ENCODE assay signal across 23 mouse cellular contexts in genomic region chr2:110319949-110320348, GRCm38 (mm10). TPM values are rescaled to one million over a fixed set of nuclear protein-coding genes. Genes with fewer than 3 reads are reported as not detected.
A peak's percentile ranks its signal among the peaks of the same experiment; 100 is the strongest.
DNase-seq lines count a peak whose midpoint lies in the region; ATAC-seq and TF ChIP-seq lines count a peak whose summit lies in the region.
"Had no signal": no experiment of that assay in that cellular context is flagged by ENCODE, and none has a peak within 500 bp of the region (broad histone marks: within the 10 kb centered on the region; RNA-seq: fewer than 3 reads in every experiment).

No protein-coding gene starts in this region.

- no peak for ATAC-seq in embryonic facial prominence, embryonic 14.5 days (ENCODE audit: low read depth)
- no peak for ATAC-seq in lung, postnatal 0 days

- WGBS in embryonic facial prominence, embryonic 14.5 days: 42% methylated on average over 4 of the region's 4 CpGs
- 69% methylated on average over 4 of the region's 4 CpGs for WGBS in embryonic facial prominence, embryonic 10.5 days
- WGBS in lung, postnatal 0 days: 58% methylated on average over 4 of the region's 4 CpGs

- H3K4me2 ChIP-seq in embryonic facial prominence, embryonic 14.5 days (ENCODE audit: low read depth, low read length): no peak overlapping the region
- no peak overlapping the region for H3K4me2 ChIP-seq in lung, postnatal 0 days (replicated peaks; ENCODE audit: low read depth, low read length)
- H3K4me2 ChIP-seq: forebrain, embryonic 12.5 days; hindbrain, embryonic 15.5 days; liver, embryonic 13.5 days; lung, embryonic 14.5 days; midbrain, embryonic 11.5 days had no signal

- H3K27me3 ChIP-seq in embryonic facial prominence, embryonic 14.5 days (replicated peaks; ENCODE audit: control insufficient read depth, insufficient read depth, low read length): no peaks in the 10 kb centered on the region
- no peaks in the 10 kb centered on the region for H3K27me3 ChIP-seq in embryonic facial prominence, embryonic 10.5 days (replicated peaks; ENCODE audit: low read depth, poor library complexity, severe bottlenecking)
- H3K27me3 ChIP-seq in lung, postnatal 0 days (replicated peaks; ENCODE audit: insufficient read depth, low read length): no peaks in the 10 kb centered on the region
- H3K27me3 ChIP-seq: forebrain, embryonic 12.5 days; hindbrain, embryonic 15.5 days; liver, embryonic 13.5 days had no signal

- no peak overlapping the region for H3K4me3 ChIP-seq in embryonic facial prominence, embryonic 14.5 days (ENCODE audit: low read depth, low read length)
- no peak overlapping the region for H3K4me3 ChIP-seq in embryonic facial prominence, embryonic 10.5 days
- no peak overlapping the region for H3K4me3 ChIP-seq in lung, postnatal 0 days (ENCODE audit: low read depth, low read length)
- H3K4me3 ChIP-seq: forebrain, embryonic 12.5 days; hindbrain, embryonic 15.5 days; liver, embryonic 13.5 days had no signal

- no peaks in the 10 kb centered on the region for H3K9me3 ChIP-seq in embryonic facial prominence, embryonic 14.5 days (ENCODE audit: control insufficient read depth, low read length)
- H3K9me3 ChIP-seq in embryonic facial prominence, embryonic 10.5 days: no peaks in the 10 kb centered on the region
- no peaks in the 10 kb centered on the region for H3K9me3 ChIP-seq in lung, postnatal 0 days (ENCODE audit: low read length)
- H3K9me3 ChIP-seq: forebrain, embryonic 12.5 days; hindbrain, embryonic 15.5 days; liver, embryonic 13.5 days had no signal

- DNase-seq in embryonic facial prominence, embryonic 14.5 days (ENCODE audit: low spot score): peak; percentile 81
- DNase-seq in embryonic facial prominence, embryonic 10.5 days (ENCODE audit: low spot score): no peak
- DNase-seq in heart, adult 8-10 months (ENCODE audit: low spot score): peak; percentile 65
- DNase-seq in heart, postnatal 4 days: no peak
- DNase-seq in lung, postnatal 0 days (ENCODE audit: low spot score): peak; percentile 26
- DNase-seq in lung, adult 18-20 months: no peak
- no peak for DNase-seq in neural tube, embryonic 10.5 days (ENCODE audit: extremely low spot score, low spot score)
- DNase-seq: cerebellum, adult 11-12 months; cerebellum, postnatal 10 days; gastrocnemius, postnatal 10 days; kidney, adult 8-10 months; kidney, postnatal 14 days; liver, embryonic 13.5 days; lung, embryonic 14.5 days; thymus, adult 2 months; thymus, postnatal 4 days had no signal

- no peak for TF ChIP-seq CTCF in lung, postnatal 0 days (IDR thresholded peaks at IDR 0.05)

- peaks cover 7% of the 10 kb centered on the region for H3K4me1 ChIP-seq in embryonic facial prominence, embryonic 14.5 days (ENCODE audit: control insufficient read depth, insufficient read depth, low read length)
- H3K4me1 ChIP-seq in embryonic facial prominence, embryonic 10.5 days: no peaks in the 10 kb centered on the region
- H3K4me1 ChIP-seq in lung, postnatal 0 days (ENCODE audit: insufficient read depth, low read depth, low read length): no peaks in the 10 kb centered on the region
- H3K4me1 ChIP-seq: forebrain, embryonic 12.5 days; hindbrain, embryonic 15.5 days; liver, embryonic 13.5 days had no signal

- no peak overlapping the region for H3K9ac ChIP-seq in embryonic facial prominence, embryonic 14.5 days (ENCODE audit: low read depth, low read length)
- H3K9ac ChIP-seq in lung, postnatal 0 days (replicated peaks; ENCODE audit: low read depth): no peak overlapping the region
- H3K9ac ChIP-seq: forebrain, embryonic 12.5 days; hindbrain, embryonic 15.5 days; liver, embryonic 13.5 days; lung, embryonic 14.5 days had no signal

- peak overlapping the region; percentile 39; the same call in 1 of the 2 replicates for H3K27ac ChIP-seq in embryonic facial prominence, embryonic 14.5 days (replicated peaks; ENCODE audit: low read depth, low read length)
- H3K27ac ChIP-seq in embryonic facial prominence, embryonic 10.5 days (replicated peaks): no peak overlapping the region
- no peak overlapping the region for H3K27ac ChIP-seq in lung, postnatal 0 days (ENCODE audit: low read length)
- H3K27ac ChIP-seq: forebrain, embryonic 12.5 days; hindbrain, embryonic 15.5 days; liver, embryonic 13.5 days had no signal

- H3K36me3 ChIP-seq in embryonic facial prominence, embryonic 14.5 days (ENCODE audit: control insufficient read depth, insufficient read depth, low read length): no peaks in the 10 kb centered on the region
- H3K36me3 ChIP-seq in embryonic facial prominence, embryonic 10.5 days (replicated peaks): no peaks in the 10 kb centered on the region
- no peaks in the 10 kb centered on the region for H3K36me3 ChIP-seq in lung, postnatal 0 days (ENCODE audit: insufficient read depth, low read length)
- H3K36me3 ChIP-seq: forebrain, embryonic 12.5 days; hindbrain, embryonic 15.5 days; liver, embryonic 13.5 days had no signal

- TF ChIP-seq EP300 in lung, postnatal 0 days (IDR thresholded peaks at IDR 0.05): no peak

RNA-seq across cellular contexts. Expression of gene Bbox1, which starts 5.6 kb away (rescaled TPM):
- polyA plus RNA-seq in embryonic facial prominence, embryonic 14.5 days (2014; fragmentation: Nextera tagmentation; extraction: Ambion mirVana): 0.92 and 1.2 TPM in 2 replicates
- 0.11 TPM in 1 of 2 replicates, not detected in the other for polyA plus RNA-seq in embryonic facial prominence, embryonic 10.5 days (2016; fragmentation: Nextera tagmentation; extraction: Ambion mirVana)
- not detected for total RNA-seq in heart, adult 8-10 months (2022)
- total RNA-seq in heart, postnatal 4 days (2021): under 1 TPM; 0.14 to 0.25 TPM
- polyA plus RNA-seq in lung, postnatal 0 days (2015; fragmentation: Nextera tagmentation; extraction: Ambion mirVana): 1.1 and 1.8 TPM in 2 replicates
- total RNA-seq: adrenal gland, postnatal 36 days; heart, postnatal 36 days; megakaryocyte progenitor cell, adult 5-6 weeks; neutrophil, adult 5-6 weeks had no signal
- polyA plus RNA-seq: forebrain, embryonic 12.5 days; midbrain, embryonic 11.5 days had no signal

RNA-seq across cellular contexts. Expression of gene Fibin, which starts 43.0 kb away (rescaled TPM):
- polyA plus RNA-seq in embryonic facial prominence, embryonic 14.5 days (2014; fragmentation: Nextera tagmentation; extraction: Ambion mirVana): 119 and 142 TPM in 2 replicates
- 1.7 and 4.7 TPM in 2 replicates for polyA plus RNA-seq in embryonic facial prominence, embryonic 10.5 days (2016; fragmentation: Nextera tagmentation; extraction: Ambion mirVana)
- 1 to 10 TPM; 3.6 to 7.7 (median 5.9) TPM for total RNA-seq in heart, adult 8-10 months (2022)
- 10 to 100 TPM in 1 of 2 experiments, 1 to 10 TPM in 1; 9.9 to 10.6 TPM for total RNA-seq in heart, postnatal 4 days (2021)
- 73.1 and 76.2 TPM in 2 replicates for polyA plus RNA-seq in lung, postnatal 0 days (2015; fragmentation: Nextera tagmentation; extraction: Ambion mirVana)
- total RNA-seq: megakaryocyte progenitor cell, adult 5-6 weeks had no signal

Comparison
In these comparisons a context has a peak if more than half of its experiments do, and no peak if none do; other contexts are left out.
1. DNase-seq: peak in embryonic facial prominence, embryonic 14.5 days (single experiment), heart, adult 8-10 months (single experiment) and lung, postnatal 0 days (single experiment); none in embryonic facial prominence, embryonic 10.5 days (single experiment), heart, postnatal 4 days (single experiment), lung, adult 18-20 months (0 of 2) and neural tube, embryonic 10.5 days (single experiment).
2. RNA of gene Fibin, which starts 43.0 kb away (polyA plus RNA-seq): 119 to 142 TPM in embryonic facial prominence, embryonic 14.5 days and 73.1 to 76.2 TPM in lung, postnatal 0 days; 1.7 to 4.7 TPM in embryonic facial prominence, embryonic 10.5 days; every median in the first group is over 10 times any median in the second.